Mouse (Mus musculus): Measurements from ENCODE around the gene Actr1a.

Gene Actr1a

GRCm38 (mm10) chr19:46327531-46328064, 68.0 kb downstream of the Actr1a start:
- in situ Hi-C loops (cut with MboI, MseI) = no loop called here
